Mouse (Mus musculus) cerebellum, postnatal 25 days (tissue): ENCODE measurements around the gene Olfr791.

Experiments used
- DNase-seq, 2 experiments: peaks; one replicate each; pipeline ENCODE4 v3.0.0; 2021; ENCODE audit warnings: mixed read lengths in 2 of 2

The Olfr791 gene

DNA sequence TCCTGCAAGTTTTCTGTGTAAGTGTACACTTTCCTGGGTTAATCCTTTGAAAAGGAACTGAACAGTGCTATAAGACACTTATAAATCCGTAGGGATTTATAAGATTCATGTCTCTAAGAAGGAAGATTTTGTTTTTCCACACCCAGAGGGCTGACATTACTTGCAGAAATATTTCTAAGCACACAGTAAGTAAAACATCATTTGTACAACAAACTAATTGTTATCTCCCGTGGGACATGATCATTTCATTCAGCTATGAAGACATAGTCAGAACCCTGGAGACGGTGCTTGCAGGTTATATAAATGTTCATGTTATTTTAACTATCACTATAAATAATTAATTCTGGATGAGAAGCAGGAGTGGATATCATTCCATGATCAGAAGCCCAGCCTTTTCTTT is at the start of gene Olfr791:
Olfr791 (plus strand) TSS at position 301 of the 400 bp plus-strand sequence.
- DNase-seq = no peak

DNA sequence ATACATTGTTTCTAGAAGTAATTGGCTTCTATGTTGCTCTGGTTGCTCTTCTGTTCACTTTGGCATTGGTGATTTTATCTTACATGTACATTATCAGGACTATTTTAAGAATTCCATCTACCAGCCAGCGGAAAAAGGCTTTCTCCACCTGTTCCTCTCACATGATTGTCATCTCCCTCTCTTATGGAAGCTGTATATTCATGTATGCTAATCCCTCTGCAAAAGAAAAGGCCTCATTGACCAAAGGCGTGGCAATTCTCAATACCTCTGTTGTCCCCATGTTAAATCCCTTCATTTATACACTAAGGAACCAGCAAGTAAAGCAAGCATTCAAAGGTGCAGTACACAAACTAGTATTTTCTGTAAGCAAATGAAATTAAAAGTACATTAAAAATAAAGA is 48.3 kb upstream of the Olfr791 start:
- DNase-seq = no peak

DNA sequence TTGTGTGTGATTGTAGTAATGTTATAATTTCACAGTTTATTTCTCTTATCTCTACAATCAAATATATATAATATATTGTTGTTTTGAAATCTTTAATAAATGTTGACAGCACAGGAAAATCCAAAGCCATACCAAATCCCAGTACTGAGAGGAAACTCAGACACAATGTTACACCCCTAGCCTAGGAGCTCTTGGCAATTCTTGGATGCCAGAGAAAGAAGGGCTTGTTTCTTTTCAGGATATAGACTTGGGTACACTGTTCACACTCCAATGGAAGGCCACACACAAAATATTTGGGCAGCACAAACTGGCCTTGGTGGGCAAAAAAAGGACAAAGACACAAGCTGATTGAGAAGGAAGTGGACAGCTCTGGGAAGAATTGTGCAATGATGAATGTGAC is 47.9 kb upstream of the Olfr791 start:
- no peak for DNase-seq

DNA sequence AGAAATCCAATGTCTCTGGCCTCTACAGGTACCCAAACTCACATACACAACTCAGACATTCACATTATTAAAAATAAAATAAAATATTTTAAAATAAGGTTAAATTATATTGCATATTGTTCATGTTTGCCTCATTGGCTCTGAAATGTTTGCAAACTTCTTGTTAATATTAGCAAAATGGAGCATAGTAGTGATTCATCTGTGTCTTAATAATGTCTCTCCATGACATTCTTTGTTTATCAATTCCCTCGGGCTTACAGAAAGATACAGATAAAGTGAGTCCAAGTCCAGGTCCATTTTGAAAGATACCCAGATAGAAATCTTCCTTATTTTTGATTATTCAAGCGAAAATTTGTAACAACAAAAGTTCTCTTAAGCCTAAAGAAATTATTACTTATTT is 37.1 kb upstream of the Olfr791 start, which contains the start of gene Olfr789:
Olfr789 (plus strand) TSS at position 301 of the 400 bp plus-strand sequence.
- no peak for DNase-seq

DNA sequence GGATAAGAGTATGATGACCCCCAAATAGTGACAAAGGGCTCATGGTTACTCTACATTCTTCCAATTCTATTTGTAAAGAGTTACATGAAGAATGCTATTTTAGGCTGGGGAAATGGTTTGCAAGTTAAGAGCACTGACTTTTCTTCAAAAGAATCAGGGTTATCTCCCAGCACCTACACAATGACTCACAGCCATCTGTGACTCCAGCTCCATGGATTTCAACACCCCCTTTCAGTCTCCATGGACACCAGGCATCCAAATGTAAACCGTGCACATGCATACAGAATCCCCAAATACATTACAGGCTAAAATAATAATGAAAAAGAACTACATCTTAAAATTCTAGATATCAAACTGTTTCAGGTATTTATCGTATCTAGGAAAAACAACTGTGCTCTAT is 31.5 kb upstream of the Olfr791 start:
- no peak for DNase-seq

DNA sequence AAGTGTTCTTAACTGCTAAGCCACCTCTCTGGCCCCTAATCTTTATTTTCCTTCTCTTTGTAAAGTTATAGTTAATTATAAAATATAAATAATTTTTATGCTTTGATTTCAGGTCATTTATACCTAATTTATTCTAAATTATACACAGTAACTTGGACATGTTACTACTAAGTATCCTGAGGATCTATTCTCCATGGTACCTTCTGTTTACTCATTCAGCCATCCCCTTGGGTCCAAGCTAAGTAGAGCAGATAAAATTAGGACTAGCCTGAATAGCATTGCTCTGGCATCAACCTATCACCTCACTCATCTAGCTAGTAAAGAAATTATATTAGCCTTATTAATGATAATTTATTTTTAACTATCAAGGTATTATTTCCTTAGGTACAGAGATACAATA is 23.4 kb upstream of the Olfr791 start, which contains the start of gene Olfr790:
Olfr790 (plus strand) TSS at position 301 of the 400 bp plus-strand sequence.
- DNase-seq = no peak

DNA sequence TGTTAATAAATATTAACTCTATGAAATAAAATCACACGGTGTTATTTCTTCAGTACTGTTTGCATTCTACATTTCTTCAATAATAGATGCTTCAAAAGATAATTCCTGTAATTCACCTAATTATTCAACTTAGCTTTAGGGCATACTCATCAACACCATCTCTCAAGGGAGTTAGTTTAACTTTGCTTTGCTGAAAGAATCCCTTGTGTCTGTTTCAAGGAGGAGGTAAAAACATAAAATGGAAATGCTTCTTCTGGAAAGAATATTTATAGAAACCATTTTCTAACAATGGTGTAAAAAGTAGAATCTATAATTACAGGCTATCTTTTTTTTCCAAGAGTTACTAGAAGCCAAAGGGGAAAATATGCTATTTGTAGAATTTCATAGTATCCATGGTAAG is 17.3 kb downstream of the Olfr791 start, which contains the start of gene Olfr792:
Olfr792 (plus strand) TSS at position 301 of the 400 bp plus-strand sequence.
- no peak for DNase-seq

DNA sequence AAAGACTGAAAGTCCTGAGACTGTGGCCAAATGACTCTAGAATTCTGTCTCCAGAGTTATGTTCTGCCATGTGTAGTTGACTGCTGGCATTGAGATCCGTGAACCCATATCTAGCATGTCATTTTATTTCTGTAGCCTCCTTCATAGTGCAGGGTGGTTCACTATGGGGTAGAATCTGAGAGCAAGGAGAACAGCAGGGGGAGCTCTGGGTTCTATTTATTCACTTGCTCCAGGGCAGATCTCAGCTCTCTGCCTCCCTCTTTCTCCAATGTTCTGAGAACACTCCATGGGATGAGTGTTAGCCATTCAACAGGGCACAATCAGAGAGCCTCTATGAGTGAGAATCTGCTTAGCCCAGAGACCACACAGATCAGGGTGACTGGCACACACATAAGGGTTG is 27.8 kb downstream of the Olfr791 start:
- DNase-seq = no peak

DNA sequence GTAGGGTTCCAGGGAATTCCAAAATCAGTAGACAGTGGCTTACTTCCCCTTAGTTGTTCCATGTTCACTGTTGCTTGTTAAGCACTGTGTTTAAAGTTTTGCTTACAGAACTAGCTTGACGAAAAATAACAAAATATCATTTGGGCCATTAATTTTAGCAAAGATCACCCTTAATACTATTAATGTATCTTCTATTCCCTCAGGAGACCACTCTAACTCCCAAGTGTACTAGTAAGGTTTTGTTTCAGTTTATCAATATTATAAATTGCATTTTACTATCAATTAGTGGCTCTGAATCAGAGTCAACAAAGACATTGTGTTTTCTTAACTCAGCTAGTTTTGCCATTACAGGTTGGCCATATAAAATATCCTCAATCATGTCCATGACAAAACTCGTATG is 45.8 kb downstream of the Olfr791 start, which contains the start of gene Olfr794:
Olfr794 (plus strand) TSS at position 301 of the 400 bp plus-strand sequence.
- no peak for DNase-seq

DNA sequence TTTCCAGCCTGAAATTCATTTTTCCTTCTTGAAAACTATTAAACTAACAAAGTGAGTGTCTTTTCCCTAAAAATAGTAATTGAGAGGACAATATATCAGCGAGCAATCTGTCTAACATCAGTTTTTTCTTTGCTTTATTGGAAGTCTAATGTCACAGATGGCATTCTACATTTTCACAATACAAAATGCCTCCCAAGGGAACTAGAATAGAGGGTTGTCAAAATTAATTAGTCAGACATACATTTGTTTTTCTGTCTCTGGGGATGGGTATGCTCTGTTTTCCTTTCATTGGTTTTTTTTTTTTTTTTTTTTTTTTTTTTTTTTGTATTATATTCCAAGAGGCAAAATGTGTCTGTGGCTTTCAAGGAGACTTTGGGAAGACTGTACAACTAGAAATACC is 55.5 kb downstream of the Olfr791 start:
- DNase-seq = no peak
